Mouse (Mus musculus) liver, embryonic 16.5 days (tissue): ENCODE data around the gene Rffl. TPM values are rescaled to one million over a fixed set of nuclear protein-coding genes. Genes with fewer than 3 reads are reported as not detected.

ENCODE experiments used
- ATAC-seq: fragments of 200-750 bp; cut with Nextera tagmentation; 2 replicates; pipeline ENCODE4 v1.8.0; 2017; ENCODE audit warnings: low read depth, mild to moderate bottlenecking, moderate number of reproducible peaks, moderate library complexity
- H3K27ac ChIP-seq: fragments of 300-500 bp; sonication (generic); 2 replicates; pipeline ENCODE4 v1.5.1; 2014; ENCODE audit warnings: mild to moderate bottlenecking, low read length
- H3K27me3 ChIP-seq: fragments of 300-500 bp; sonication (generic); 2 replicates; pipeline ENCODE4 v1.6.1; 2014; ENCODE audit warnings: low read depth, low read length, mixed read lengths; ENCODE audit not compliant: control insufficient read depth, insufficient read depth
- H3K36me3 ChIP-seq: fragments of 300-500 bp; sonication (generic); 2 replicates; pipeline ENCODE4 v1.6.1; 2014; ENCODE audit warnings: mild to moderate bottlenecking; ENCODE audit not compliant: control insufficient read depth, insufficient read depth
- H3K4me1 ChIP-seq: fragments of 300-500 bp; sonication (generic); 2 replicates; pipeline ENCODE4 v1.6.1; 2014; ENCODE audit warnings: low read depth, low read length, mixed read lengths; ENCODE audit not compliant: control insufficient read depth
- H3K4me2 ChIP-seq: fragments of 300-500 bp; sonication (generic); 2 replicates; pipeline ENCODE4 v1.6.1; 2014; ENCODE audit warnings: low read depth, low read length, mixed read lengths
- H3K4me3 ChIP-seq: fragments of 300-500 bp; sonication (generic); 2 replicates; pipeline ENCODE4 v1.5.1; 2014; ENCODE audit warnings: low read depth, mild to moderate bottlenecking, low read length
- H3K9ac ChIP-seq: fragments of 300-500 bp; sonication (generic); 2 replicates; pipeline ENCODE4 v1.6.1; 2014; ENCODE audit warnings: low read depth, low read length
- H3K9me3 ChIP-seq: fragments of 300-500 bp; sonication (generic); replicated peaks from 2 replicates; pipeline ENCODE4 v1.6.1; 2016; ENCODE audit warnings: low read length; ENCODE audit not compliant: control insufficient read depth
- WGBS: fragments of 180-500 bp; shearing (Covaris S2); extraction: QIAGEN DNeasy Blood & Tissue Kit; methylation state at CpG from one replicate; pipeline ENCODE4 v1.1.7; 2014; ENCODE audit not compliant: insufficient replicate concordance; 5-methylcytosine and 5-hydroxymethylcytosine counted together
- polyA plus RNA-seq: library from polyadenylated mRNA; unstranded; fragments of >200 nt; fragmentation: Nextera tagmentation; extraction: Ambion mirVana; gene quantifications from 2 replicates; pipeline ENCODE4 v1.2.1, GENCODE M21; 2015

Gene Rffl
- polyA plus RNA-seq, 1 experiment from 2014 or later, result 26.4 TPM

DNA sequence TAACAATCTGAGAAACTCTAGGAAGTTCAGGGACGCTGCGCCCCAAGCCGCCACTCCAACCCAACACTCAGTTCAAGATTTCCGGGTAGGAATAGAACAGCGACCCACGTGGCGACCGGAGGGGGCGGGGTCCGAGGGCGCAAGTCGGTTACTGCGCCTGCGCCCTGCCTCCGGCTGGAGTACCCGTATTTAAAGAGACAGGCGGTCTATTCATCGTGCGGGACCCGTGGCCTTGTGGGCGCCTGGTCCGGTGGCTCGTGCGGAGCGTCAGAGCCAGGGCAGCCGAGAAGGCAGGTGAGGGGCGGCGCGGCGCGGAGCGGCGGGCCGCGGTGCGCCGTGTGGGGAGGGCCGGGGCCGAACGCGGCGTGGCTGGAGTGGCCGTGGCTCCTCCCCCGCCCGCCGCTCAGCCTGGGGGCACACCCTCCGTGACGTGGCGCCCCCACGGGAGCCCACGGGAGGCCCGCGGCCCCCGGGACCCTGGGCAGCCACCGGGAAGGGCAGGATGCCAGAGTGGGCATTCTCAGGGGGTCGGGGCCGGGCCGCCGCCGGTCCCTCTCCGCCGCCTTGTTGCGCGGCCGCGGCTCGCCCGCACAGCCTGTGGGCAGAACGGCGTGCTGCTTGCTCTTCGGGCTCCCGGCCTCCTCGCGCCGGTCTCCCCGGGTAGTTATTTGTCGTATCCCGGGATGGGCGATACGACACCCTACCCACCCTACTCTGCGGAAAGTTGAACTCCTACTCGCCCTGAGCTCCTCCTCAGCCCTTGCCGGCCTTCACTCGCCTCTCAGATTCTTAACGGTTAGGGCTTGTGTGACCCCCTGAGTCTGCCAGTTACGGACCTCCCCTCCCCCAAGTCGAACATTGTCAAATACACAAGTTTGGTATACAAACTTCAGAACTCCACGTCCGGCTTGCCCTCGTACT, 89.8 kb downstream of the Rffl start, which contains the start of gene Lig3:
Gene Lig3 (plus strand): TSS at position 126 of the 921 bp plus-strand sequence.
- Histone ChIP-seq H3K4me2 (peak within 1 kb of the TSS; percentile 74), H3K9me3 (no peaks in the 10 kb centered on the region), H3K9ac (peak within 1 kb of the TSS; percentile 88), H3K4me1 (peaks cover 16% of the 10 kb centered on the region), H3K27me3 (no peaks in the 10 kb centered on the region), H3K27ac (peak within 1 kb of the TSS; percentile 77), H3K36me3 (no peaks in the 10 kb centered on the region), H3K4me3 (peak within 1 kb of the TSS; percentile 94)
- under 1% methylated on average over 77 of the region's 90 CpGs for WGBS
- peak; percentile 91 for ATAC-seq

DNA sequence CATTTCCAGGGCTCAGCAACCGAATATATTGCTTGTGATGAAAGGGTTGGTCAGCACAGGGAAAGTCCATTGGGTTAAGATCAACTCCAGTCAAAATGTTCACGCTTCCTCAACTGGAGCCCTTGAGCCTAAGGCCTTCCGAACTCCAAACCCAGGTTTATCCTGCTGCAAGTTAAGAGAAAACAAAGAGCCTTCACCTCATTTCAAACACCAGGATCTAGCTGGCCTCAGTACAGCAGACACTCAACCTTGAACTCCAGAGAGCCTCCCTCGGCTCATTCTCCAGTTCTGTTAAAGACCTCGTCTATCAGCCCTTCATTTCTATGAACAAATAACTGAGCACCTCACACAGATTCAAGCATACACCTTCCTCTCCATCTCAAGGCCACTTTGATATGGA, 90.9 kb downstream of the Rffl start:
- ATAC-seq, result no peak

DNA sequence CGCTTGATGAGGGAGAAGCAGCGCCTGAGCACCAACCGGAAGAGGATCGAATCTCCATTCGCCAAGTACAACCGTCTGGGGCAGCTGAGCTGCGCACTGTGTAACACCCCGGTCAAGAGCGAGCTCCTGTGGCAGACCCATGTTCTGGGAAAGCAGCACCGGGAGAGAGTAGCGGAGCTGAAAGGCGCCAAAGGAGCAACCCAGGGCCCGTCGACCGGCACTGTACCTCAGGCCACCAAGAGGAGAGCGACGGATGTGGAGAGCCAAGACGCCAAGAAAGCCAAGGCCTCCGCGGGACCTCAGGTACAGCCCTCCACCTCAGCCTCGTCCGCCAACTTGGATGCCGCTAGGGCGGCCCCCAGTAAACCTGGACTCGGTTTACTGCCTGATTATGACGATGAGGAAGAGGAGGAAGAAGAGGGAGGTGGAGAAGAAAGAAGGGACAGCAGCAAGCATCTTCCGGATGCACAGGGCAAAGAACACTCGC, 106.5 kb downstream of the Rffl start:
- Histone ChIP-seq H3K27ac (peak overlapping the region; percentile 96), H3K27me3 (no peaks in the 10 kb centered on the region), H3K4me3 (peak overlapping the region; percentile 99), H3K4me2 (peak overlapping the region; percentile 93), H3K9me3 (no peaks in the 10 kb centered on the region), H3K36me3 (peaks cover 9% of the 10 kb centered on the region; the same call in 1 of the 2 replicates), H3K4me1 (peaks cover 22% of the 10 kb centered on the region), H3K9ac (peak overlapping the region; percentile 93)
- WGBS, result 0% methylated on average over 27 of the region's 28 CpGs
- ATAC-seq, result peak; percentile 44

More for the DNA sequence above, 90.9 kb downstream of the Rffl start:
- Histone ChIP-seq H3K4me2 (peak overlapping the region; percentile 74), H3K36me3 (no peaks in the 10 kb centered on the region), H3K4me1 (peaks cover 16% of the 10 kb centered on the region), H3K27me3 (no peaks in the 10 kb centered on the region), H3K27ac (0 out of 2 replicates have a peak overlapping the region, but pooled peaks have one; percentile 32), H3K9ac (peak overlapping the region; percentile 88), H3K9me3 (no peaks in the 10 kb centered on the region), H3K4me3 (peak overlapping the region; percentile 94)
- WGBS, result 34% methylated on average over 5 of the region's 5 CpGs

DNA sequence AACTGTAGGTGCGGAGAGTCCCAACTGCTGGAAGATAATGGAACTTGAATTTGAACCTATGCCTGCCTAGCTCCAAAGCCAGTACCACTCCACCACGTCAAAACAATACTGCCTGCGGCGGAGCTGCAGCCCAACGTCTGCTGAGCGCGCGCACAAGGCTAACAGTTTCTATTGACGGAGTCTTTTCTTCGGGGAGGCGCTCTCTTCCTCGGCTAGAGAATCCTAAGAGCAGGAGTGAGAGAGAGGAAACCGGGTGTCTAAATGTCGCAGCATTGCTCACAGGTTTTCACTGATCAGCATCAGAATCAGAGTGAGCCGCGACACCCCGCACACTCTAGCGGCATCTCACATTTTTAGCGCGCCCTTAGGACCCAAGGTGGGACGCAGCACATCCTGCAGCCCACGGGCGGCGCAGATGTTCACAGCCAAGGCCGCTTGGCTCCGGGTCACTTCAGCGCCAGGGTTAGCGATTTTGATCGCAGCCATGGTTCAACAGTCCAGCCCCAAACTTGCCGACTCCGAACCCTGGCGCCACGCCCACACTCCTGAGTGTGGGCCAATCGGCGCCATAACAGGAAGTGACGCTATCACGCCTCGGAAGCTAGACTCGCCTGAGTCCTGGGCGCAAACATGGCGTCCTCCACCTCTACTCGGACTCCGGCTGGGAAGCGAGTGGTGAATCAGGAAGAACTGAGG, 107.1 kb downstream of the Rffl start, which contains the start of the genes Cct6b and Zfp830:
Gene Cct6b (minus strand): TSS at position 580 of the 696 bp plus-strand sequence.
Gene Zfp830 (plus strand): TSS at position 604 of the 696 bp plus-strand sequence.
- H3K9me3 ChIP-seq, result no peaks in the 10 kb centered on the region
- peak within 1 kb of the TSS; percentile 96 for H3K27ac ChIP-seq
- H3K27me3 ChIP-seq, result no peaks in the 10 kb centered on the region
- peak within 1 kb of the TSS; percentile 99 for H3K4me3 ChIP-seq
- peak within 1 kb of the TSS; percentile 97 for H3K4me2 ChIP-seq
- H3K4me1 ChIP-seq, result peaks cover 22% of the 10 kb centered on the region
- ATAC-seq, result peak; percentile 100
- peaks cover 5% of the 10 kb centered on the region; the same call in 1 of the 2 replicates for H3K36me3 ChIP-seq
- under 1% methylated on average over 44 of the region's 44 CpGs for whole genome bisulfite sequencing
- H3K9ac ChIP-seq, result peak within 1 kb of the TSS; percentile 93

DNA sequence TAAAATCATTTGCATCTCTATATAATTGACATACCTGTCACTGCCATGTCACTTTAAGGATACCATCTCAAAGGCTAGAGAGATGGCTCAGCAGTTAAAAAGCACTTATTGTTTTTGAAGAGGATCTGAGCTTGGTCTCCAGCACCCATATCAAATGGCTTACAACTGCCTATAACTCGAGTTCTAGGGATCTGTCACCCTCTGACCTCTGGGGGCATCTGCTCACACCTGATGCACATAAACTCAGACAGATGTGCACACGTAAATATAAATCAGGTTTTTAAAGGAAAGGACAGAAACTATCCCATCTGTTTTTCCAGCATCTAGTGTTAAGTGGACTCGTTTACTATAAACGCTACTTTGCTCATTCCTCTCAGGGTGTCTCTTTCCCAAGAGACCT, 107.7 kb downstream of the Rffl start:
- Histone ChIP-seq H3K4me1 (peaks cover 22% of the 10 kb centered on the region), H3K4me2 (peak overlapping the region; percentile 97), H3K9ac (peak overlapping the region; percentile 93), H3K27me3 (no peaks in the 10 kb centered on the region), H3K4me3 (peak overlapping the region; percentile 99), H3K9me3 (no peaks in the 10 kb centered on the region), H3K36me3 (no peaks in the 10 kb centered on the region), H3K27ac (peak overlapping the region; percentile 96)
- 9% methylated on average over 4 of the region's 4 CpGs for WGBS
- no peak for ATAC-seq

DNA sequence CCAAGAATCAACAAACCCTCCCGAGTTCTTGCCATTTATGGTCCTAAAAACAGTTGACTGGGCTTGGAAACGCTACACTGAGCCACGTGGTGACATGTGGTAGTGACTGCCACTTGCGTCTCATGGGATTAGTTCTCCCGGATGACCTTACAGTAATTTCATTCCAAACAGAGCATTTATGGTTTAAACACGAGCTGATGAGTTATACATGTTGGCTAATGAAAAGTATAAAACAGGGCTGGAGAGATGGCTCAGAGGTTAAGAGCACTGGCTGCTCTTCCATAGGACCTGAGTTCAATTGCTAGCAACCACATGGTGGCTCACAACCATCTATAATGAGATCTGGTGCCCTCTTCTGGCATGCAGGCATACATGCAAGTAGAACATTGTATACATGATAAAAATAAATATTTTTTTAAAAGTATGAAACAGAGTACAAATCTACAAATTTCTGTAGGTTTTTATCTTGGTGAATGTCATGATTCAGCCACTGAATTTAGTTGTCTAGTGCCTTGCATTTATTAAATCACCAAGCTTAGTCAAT, 108.7 kb downstream of the Rffl start:
- 78% methylated on average over 6 of the region's 6 CpGs for WGBS
- H3K4me2 ChIP-seq, result no peak overlapping the region
- no peak for ATAC-seq
- no peaks in the 10 kb centered on the region for H3K9me3 ChIP-seq
- no peak overlapping the region for H3K4me3 ChIP-seq
- H3K27me3 ChIP-seq, result no peaks in the 10 kb centered on the region
- H3K36me3 ChIP-seq, result no peaks in the 10 kb centered on the region
- H3K9ac ChIP-seq, result no peak overlapping the region
- peaks cover 22% of the 10 kb centered on the region for H3K4me1 ChIP-seq
- no peak overlapping the region for H3K27ac ChIP-seq

DNA sequence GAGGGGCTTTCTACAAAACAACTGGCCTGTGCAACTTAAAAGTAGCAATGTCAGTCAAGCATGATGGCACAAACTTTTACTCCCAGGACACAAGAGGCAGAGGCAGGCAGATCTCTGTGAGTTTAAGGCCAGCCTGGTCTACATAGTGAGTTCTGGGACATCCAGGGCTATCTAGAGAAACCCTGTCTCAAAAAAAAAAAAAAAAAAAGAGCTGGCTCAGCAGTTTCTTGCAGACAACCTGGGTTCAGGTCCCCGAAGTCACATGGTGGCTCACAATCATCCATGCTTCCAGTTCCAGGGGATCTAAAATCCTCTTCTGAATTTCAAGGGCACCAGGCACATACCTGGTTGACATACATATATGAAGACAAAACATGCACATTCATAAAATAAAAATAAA, 115.1 kb downstream of the Rffl start:
- WGBS, result 77% methylated on average over 1 of the region's 1 CpGs

More for the DNA sequence above, 115.1 kb downstream of the Rffl start:
- Histone ChIP-seq H3K4me2 (no peak overlapping the region), H3K9me3 (no peaks in the 10 kb centered on the region), H3K27ac (no peak overlapping the region), H3K4me1 (no peaks in the 10 kb centered on the region), H3K4me3 (no peak overlapping the region), H3K9ac (no peak overlapping the region), H3K36me3 (no peaks in the 10 kb centered on the region), H3K27me3 (no peaks in the 10 kb centered on the region)
- ATAC-seq, result no peak
